Mouse (Mus musculus) c-Kit-positive CD71-negative TER-119-negative erythroid progenitor cells, embryonic 14.5 days (primary cell): ENCODE results near the gene Tcaf3.

Source experiments
- DNase-seq: peaks from one replicate; pipeline ENCODE4 v3.0.0-alpha.2; 2013; ENCODE audit warnings: low read depth

Tcaf3 gene

DNA sequence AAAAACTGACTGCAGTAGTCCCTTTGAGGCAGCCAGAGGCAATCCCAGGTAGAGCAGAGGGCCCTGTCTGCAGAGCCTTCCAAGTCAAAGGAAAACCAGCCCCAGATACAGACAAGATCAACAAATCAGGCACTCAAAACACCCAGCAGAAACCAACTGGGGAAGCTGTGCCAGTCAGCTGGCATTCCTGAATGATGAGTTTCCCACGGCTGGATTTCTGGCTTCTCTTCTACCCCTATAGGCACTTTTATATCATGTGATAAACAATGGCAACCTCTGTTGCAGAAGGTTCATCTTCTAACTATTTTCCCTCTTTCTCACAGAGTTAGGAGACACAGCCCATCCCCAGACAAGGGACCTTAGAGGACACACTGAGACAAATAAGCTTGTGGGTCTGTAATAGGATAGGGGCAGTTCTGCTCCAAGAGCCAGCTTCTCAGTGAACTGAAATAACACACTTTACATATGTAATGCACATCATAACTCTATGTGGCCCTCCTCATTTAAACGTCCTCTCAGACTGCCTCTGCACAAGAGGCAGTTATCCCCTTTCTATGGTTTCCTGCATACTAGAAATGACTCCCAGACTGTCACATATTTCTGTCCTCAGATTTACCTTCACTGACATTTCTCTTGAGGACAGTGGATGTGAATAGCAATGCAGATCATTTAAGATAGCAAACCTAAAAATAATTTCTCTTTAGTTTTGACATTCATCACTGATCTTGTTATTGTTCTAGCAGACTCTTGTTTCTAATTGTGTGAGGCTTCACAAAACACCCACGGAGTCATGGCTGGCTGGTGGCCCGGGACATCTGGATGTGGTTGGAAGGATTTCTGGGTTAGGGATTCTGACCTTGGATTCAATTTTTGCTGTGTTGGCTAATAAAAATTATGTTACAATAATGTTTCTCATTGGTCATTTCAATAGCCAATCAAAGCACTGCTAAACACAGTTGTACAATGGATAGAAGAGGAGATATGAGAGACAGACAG lies 55.2 kb downstream of the Tcaf3 start:
- DNase-seq, result no peak

DNA sequence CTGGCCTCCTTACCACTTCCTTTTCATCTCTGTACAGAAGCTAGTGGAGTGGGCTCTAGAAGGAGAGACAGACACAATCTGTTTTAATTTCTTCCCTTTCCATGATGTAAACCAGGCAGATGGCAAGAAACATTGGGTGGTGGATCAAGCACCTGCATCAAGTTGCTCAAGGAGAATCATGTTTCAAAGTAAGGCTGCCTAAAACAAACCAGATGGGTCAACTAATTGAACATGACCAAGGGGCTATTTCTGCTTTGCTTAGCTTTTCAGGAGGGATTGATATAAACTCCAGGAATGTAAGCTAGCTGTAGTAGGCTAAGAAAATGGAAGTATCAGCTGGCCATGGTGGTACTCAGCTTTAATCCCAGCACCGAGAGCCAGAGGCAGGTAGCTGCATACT lies 56.8 kb downstream of the Tcaf3 start:
- no peak for DNase-seq

DNA sequence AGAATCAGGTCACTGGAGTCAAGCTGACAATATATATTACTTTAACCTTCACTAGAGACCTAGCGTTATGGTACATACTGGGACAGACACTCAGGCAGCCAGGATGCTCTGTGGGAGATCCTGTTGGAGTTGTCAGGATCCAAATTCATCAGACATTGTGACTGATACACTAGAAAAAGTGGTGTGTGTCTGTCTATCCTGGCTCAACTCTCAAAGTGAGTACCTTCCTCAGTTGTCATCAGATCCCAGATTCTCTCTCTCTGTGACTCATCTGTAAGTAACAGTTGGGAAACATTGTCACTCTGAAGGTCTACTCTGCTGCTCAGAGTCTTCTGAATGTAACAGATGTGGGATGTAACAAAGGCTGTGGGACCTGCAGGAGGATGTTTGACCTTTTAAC lies 57.8 kb downstream of the Tcaf3 start:
- DNase-seq, result no peak
